Mouse (Mus musculus): ENCODE results near the gene Orm3. TPM values are rescaled to one million over a fixed set of nuclear protein-coding genes. Genes with fewer than 3 reads are reported as not detected.

The Orm3 gene
- not detected for total RNA-seq (2023)

DNA sequence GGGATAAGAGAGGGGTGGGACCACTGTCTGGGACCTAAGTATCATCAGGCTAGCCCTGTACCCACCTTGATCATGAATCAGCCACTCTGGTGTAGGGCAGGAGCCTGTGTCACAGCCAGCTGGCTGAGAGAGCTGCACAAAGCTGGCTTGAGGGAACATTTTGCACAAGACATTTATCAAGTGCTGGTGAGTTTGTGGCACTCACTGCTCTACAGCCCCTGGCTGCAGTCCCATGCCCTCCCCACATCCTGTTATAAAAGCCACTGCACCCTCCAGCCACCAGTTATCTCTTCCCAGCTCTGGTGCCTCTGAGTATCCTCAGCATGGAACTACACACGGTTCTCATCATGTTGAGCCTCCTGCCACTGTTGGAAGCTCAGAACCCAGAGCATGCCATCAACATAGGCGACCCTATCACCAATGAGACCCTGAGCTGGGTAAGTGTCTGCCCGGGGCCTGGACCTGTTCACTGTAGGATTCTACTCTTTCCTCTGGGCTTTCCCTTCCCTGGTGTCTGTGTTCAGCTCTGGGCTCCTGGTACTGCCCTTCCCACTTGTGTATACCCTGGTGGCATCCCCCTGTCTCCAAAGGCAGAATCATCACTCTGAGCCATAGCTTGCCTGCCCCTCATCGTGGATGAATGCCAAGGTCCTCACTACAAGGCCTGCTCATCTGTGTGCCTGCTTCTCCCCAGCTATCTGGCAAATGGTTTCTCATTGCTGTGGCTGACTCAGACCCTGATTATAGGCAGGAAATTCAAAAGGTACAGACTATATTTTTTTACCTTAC is at the start of gene Orm3:
TSS of gene Orm3 (plus strand) at position 286 of the 789 bp plus-strand sequence.

DNA sequence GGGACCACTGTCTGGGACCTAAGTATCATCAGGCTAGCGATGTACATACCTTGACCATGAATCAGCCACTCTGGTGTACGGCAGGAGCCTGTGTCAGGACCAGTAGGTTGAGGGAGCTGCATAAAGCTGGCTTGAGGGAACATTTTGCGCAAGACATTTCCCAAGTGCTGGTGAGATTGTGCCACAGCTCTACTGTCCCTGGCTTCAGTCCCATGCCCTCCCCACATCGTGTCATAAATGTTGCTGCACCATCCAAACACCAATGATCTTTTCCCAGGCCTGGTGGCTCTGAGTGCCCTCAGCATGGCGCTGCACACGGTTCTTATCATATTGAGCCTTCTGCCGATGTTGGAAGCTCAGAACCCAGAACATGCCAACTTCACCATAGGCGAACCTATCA is 11.7 kb upstream of the Orm3 start, which contains the start of gene Orm1:
TSS of gene Orm1 (plus strand) at position 266 of the 400 bp plus-strand sequence.

GRCm38 (mm10) chr4:63362150-63362549 is 6.2 kb downstream of the Orm3 start, which contains the start of gene Orm2:
Gene Orm2 (plus strand): TSS chr4:63362449.

DNA sequence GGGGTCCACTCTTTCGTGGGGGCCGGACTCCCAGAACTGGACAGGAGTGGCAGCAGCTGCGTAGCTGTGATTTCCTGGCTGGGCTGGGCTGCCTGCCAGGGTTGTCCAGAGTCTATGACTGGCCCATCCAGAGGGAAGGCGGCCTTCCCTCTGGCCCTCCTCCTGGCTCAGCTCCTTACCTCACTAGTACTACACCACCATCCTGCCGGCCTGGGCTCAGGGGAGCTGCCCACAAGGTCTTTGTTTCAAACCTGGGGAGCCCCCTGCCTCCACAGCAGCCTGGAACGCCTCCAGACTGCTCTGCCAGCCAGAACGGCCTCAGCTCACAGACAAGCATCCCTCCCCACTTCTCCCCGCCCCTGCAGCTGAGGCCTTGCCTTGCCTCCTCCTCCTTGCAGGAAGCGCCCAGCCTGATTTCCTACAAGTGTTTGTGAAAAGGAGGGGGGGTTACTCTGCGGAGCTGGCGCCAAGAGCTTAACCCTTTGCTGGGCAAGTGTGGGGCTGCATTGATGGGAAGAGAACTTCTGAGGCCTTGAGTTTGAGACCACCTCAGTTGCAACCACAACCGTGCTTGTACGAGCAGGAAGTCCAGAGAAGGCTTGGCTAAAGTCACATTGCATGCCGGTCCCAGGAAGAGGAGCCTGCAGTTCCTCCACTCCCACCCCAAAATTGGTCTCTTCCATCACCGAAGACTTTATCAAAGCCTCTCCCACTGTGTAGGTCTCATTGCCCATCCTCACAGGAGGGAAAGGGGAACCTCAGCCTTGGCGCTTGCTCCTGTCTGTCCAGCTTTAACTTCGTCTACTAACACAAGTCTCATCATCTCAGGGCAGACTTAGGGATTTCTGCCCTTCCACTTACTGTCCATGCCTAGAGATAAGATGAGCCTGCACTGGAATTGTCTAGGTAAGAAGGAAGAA is 47.3 kb downstream of the Orm3 start, which contains the start of gene Akna:
TSS of gene Akna (minus strand) at position 315 of the 920 bp plus-strand sequence.

Other genes with a start within 250 kb of the Orm3 start
- not detected for gene Ambp, start 201.4 kb upstream of the Orm3 start, total RNA-seq (2023)
- not detected for gene Kif12, start 184.0 kb upstream of the Orm3 start, total RNA-seq (2023)
- under 1 TPM; 0.39 to 0.51 TPM for gene Col27a1, start 142.2 kb upstream of the Orm3 start, total RNA-seq (2023)
- 10 to 100 TPM; 39.2 to 49.8 TPM for gene Orm1, start 11.6 kb upstream of the Orm3 start, total RNA-seq (2023)
- gene Orm2, start 6.3 kb downstream of the Orm3 start, total RNA-seq (2023): 1 to 10 TPM; 2.1 to 2.2 TPM
- 100 to 1,000 TPM; 236 to 274 TPM for gene Akna, start 47.2 kb downstream of the Orm3 start, total RNA-seq (2023)
- gene Whrn, start 139.8 kb downstream of the Orm3 start, total RNA-seq (2023): 1 to 10 TPM; 1.4 to 1.5 TPM
- 100 to 1,000 TPM; 118 to 134 TPM for gene Atp6v1g1, start 188.6 kb downstream of the Orm3 start, total RNA-seq (2023)
- 10 to 100 TPM; 24.7 to 25.8 TPM for gene Tmem268, start 202.6 kb downstream of the Orm3 start, total RNA-seq (2023)
- not detected for gene Gm11213, start 249.1 kb downstream of the Orm3 start, total RNA-seq (2023)